Mouse (Mus musculus) neural tube, embryonic 14.5 days (tissue): ENCODE measurements around the gene Zan. TPM values are rescaled to one million over a fixed set of nuclear protein-coding genes. Genes with fewer than 3 reads are reported as not detected.

Experiments
- ATAC-seq: fragments of 200-750 bp; cut with Nextera tagmentation; 2 replicates; pipeline ENCODE4 v1.8.0; 2017; ENCODE audit warnings: low read depth, mild to moderate bottlenecking, moderate TSS enrichment, moderate library complexity
- H3K27ac ChIP-seq: fragments of 300-500 bp; sonication (generic); 2 replicates; pipeline ENCODE4 v1.5.1; 2014; ENCODE audit warnings: low read depth, mild to moderate bottlenecking, control low read depth, low read length, moderate library complexity, mixed read lengths
- H3K27me3 ChIP-seq: fragments of 300-500 bp; sonication (generic); 2 replicates; pipeline ENCODE4 v1.6.1; 2014; ENCODE audit warnings: low read length; ENCODE audit not compliant: control insufficient read depth, insufficient read depth
- H3K36me3 ChIP-seq: fragments of 300-500 bp; sonication (generic); 2 replicates; pipeline ENCODE4 v1.6.1; 2014; ENCODE audit warnings: low read length, mixed read lengths; ENCODE audit not compliant: control insufficient read depth, insufficient read depth
- H3K4me1 ChIP-seq: fragments of 300-500 bp; sonication (generic); 2 replicates; pipeline ENCODE4 v1.6.1; 2014; ENCODE audit warnings: low read length; ENCODE audit not compliant: control insufficient read depth, insufficient read depth
- H3K4me2 ChIP-seq: fragments of 300-500 bp; sonication (generic); 2 replicates; pipeline ENCODE4 v1.6.1; 2014; ENCODE audit warnings: mild to moderate bottlenecking, low read depth, low read length, control low read depth
- H3K4me3 ChIP-seq: fragments of 300-500 bp; sonication (generic); 2 replicates; pipeline ENCODE4 v1.5.1; 2014; ENCODE audit warnings: low read depth, low read length, control low read depth, mixed read lengths
- H3K9ac ChIP-seq: fragments of 300-500 bp; sonication (generic); replicated peaks from 2 replicates; pipeline ENCODE4 v1.6.1; 2014; ENCODE audit warnings: low read depth, mild to moderate bottlenecking, control low read depth, low read length, mixed read lengths
- H3K9me3 ChIP-seq: fragments of 300-500 bp; sonication (generic); 2 replicates; pipeline ENCODE4 v1.6.1; 2016; ENCODE audit warnings: low read length; ENCODE audit not compliant: control insufficient read depth
- WGBS: fragments of 180-500 bp; shearing (Covaris S2); extraction: QIAGEN DNeasy Blood & Tissue Kit; methylation state at CpG from one replicate; pipeline ENCODE4 v1.1.7; 2014; 5-methylcytosine and 5-hydroxymethylcytosine counted together
- polyA plus RNA-seq: library from polyadenylated mRNA; unstranded; fragments of >200 nt; fragmentation: Nextera tagmentation; extraction: Ambion mirVana; gene quantifications from 2 replicates; pipeline ENCODE4 v1.2.1, GENCODE M21; 2014

The Zan gene
- polyA plus RNA-seq, 1 experiment from 2014 or later = 0.08 TPM

DNA sequence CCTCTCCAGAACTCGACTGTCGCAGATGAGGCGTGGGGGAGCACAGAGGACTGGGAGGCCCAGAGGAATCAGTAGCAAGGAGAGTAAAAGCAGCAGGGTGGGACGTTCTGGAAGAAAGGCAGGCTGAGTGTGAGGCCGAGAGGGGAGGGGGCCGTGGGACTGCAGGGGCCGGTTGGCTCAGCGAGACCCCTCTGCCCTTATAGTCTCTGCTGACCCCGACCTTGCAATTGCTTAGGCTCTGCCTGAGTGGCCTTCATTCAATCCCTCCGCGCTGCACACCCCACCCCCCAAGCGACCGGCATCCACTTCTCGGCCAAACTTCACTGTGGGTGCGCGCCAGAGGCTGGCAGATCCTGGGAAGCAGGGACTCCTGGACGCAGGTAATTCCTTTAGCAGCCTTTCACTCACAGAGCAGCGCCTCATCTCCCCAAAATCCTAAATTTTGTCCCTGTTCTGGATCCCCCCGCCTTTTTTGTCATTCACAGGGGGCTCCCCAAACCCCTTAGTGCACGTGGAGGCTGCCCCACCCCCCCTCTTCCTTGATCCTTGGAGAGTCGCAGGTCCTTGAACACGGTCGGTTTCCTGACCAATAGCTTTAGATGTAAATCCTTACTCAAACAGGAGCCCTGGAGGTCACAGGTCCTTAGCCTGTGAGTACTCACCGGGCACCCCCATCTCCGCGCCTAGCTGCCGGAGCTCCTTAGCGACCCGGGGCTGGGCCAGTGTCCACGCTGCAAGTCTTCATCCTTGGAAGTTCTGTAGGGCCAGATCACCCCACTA, 8.4 kb upstream of the Zan start:
- no peak overlapping the region for H3K4me3 ChIP-seq
- peak overlapping the region; percentile 33 for H3K4me2 ChIP-seq
- no peaks in the 10 kb centered on the region for H3K36me3 ChIP-seq
- H3K27me3 ChIP-seq = no peaks in the 10 kb centered on the region
- H3K9ac ChIP-seq = no peak overlapping the region; the same call in 1 of the 2 replicates
- H3K4me1 ChIP-seq = no peaks in the 10 kb centered on the region
- H3K9me3 ChIP-seq = no peaks in the 10 kb centered on the region
- no peak overlapping the region for H3K27ac ChIP-seq
- ATAC-seq = no peak
- WGBS = 5% methylated on average over 30 of the region's 30 CpGs

DNA sequence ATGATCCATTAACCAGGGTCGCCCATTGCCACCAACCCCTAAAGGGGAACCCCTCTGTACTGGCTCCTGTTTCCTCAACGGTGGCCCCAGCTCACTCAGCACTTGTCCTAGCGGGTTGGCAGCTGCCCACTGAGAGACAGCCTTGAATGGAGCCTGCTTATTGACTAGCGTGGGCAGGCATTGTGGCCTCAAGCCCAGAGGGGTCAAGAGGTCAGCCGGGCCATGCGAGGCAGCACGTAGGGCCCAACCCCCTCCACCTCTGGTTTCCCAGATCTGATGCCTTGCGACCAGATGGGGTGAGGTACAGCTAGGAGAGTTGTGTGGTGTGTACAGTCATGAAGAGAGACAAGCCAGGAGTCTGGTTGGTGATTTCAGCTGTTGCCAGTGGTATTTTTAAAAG, 5.0 kb upstream of the Zan start:
- no peak overlapping the region for H3K9ac ChIP-seq
- H3K9me3 ChIP-seq = no peaks in the 10 kb centered on the region
- WGBS = 12% methylated on average over 8 of the region's 8 CpGs
- H3K4me3 ChIP-seq = no peak overlapping the region
- ATAC-seq = no peak
- no peak overlapping the region for H3K4me2 ChIP-seq
- H3K27ac ChIP-seq = no peak overlapping the region
- H3K36me3 ChIP-seq = no peaks in the 10 kb centered on the region
- H3K4me1 ChIP-seq = no peaks in the 10 kb centered on the region
- H3K27me3 ChIP-seq = no peaks in the 10 kb centered on the region

DNA sequence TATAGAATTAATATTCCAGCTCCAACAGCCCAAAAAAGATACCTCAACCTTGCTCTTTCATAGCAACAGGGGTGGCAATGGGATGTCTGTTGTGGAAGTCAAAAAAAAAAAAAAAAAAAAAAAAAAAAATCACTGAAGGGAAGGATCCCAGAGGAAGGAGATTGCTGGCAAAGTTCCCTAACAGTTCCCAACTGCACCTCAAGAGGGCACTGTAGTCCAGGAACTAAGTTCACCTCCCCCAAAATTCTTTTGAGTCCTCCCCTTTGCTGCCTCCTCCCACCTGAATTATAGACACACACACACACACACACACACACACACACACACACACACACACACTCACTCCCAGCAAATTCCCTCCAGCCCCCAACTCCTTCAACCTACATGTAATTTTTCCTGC, 4.3 kb upstream of the Zan start:
- Histone ChIP-seq H3K4me2 (no peak overlapping the region), H3K27me3 (no peaks in the 10 kb centered on the region), H3K36me3 (no peaks in the 10 kb centered on the region), H3K4me3 (no peak overlapping the region), H3K27ac (no peak overlapping the region), H3K9me3 (no peaks in the 10 kb centered on the region), H3K9ac (no peak overlapping the region), H3K4me1 (no peaks in the 10 kb centered on the region)
- no peak for ATAC-seq

DNA sequence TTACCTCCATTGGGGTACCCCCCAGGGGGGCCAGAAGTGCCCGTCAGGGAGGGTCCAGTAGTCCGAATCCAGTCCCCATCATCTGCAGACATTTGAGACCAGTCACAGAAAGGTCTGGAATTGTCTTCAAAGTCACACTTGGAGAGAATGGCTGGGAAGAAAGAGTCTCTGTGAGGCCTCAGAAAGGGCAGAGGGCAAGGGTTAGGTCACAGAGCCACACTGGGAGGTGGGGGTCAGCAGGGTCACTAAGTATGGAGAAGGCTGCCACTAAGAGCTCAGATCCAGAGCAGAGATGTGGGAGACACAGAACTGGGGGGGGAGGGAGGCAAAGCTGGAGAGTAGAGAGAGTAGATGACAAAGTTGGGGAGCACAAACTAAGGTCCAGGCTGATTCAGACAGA, 2.5 kb downstream of the Zan start:
- Histone ChIP-seq H3K4me1 (no peaks in the 10 kb centered on the region), H3K36me3 (no peaks in the 10 kb centered on the region), H3K9me3 (no peaks in the 10 kb centered on the region), H3K4me2 (no peak overlapping the region), H3K4me3 (no peak overlapping the region), H3K9ac (no peak overlapping the region), H3K27me3 (no peaks in the 10 kb centered on the region), H3K27ac (no peak overlapping the region)
- WGBS = 15% methylated on average over 2 of the region's 2 CpGs
- ATAC-seq = no peak

DNA sequence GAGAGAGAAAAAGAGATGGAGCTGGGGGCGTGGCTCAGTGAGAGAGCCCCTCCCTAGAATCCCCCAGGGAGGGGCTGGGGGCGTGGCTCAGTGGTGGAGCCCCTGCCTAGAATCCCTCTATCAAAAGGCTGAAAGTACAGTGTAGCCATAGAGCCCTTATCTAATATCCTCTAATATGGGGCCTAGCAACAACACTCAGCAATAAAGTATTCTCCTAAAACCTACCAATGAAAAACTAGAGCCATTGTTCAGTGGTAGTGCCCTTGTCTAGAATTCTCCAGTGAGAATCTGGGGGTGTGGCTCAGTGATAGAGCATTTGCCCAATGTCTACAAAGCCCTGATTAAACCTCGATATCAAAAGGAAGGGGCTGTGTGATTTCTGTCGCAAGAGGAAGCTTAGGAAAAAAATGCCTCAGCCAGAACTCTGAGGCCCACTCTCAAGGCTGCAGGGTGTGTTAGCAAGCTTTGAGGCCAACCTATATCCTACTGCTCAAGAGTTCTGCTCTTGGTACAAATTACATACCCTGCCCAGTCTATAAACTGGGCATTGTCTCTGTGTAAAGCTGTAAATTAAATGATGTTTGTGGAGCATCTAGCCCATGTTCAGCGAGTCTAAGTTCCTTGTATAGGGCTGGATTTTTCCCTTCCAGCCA, 4.5 kb downstream of the Zan start:
- Histone ChIP-seq H3K4me2 (no peak overlapping the region), H3K4me3 (no peak overlapping the region), H3K36me3 (no peaks in the 10 kb centered on the region), H3K27ac (no peak overlapping the region), H3K9ac (no peak overlapping the region), H3K4me1 (no peaks in the 10 kb centered on the region), H3K9me3 (no peaks in the 10 kb centered on the region), H3K27me3 (no peaks in the 10 kb centered on the region)
- WGBS = 69% methylated on average over 5 of the region's 5 CpGs
- no peak for ATAC-seq

DNA sequence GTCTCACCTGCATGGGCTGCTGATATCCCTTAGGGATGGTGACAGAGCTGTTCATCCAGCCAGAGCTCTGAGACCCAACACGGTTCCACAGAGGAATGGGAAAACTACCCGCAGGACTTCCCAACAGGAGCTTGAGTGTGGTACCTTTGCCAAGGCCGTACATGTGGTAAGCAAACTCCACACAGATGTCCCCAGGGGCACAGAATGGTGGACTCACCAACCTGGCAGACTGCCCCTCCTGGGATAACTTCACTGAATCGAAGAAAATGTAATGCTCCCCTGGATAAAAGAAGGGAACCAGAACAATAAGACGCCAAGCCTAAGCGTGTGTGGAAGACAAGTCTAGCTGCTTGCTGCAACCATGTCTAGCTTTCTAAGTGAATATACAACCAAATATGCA, 9.9 kb downstream of the Zan start:
- no peak overlapping the region for H3K9ac ChIP-seq
- ATAC-seq = no peak
- H3K27ac ChIP-seq = no peak overlapping the region
- H3K4me3 ChIP-seq = no peak overlapping the region
- H3K27me3 ChIP-seq = no peaks in the 10 kb centered on the region
- H3K4me1 ChIP-seq = no peaks in the 10 kb centered on the region
- H3K36me3 ChIP-seq = no peaks in the 10 kb centered on the region
- WGBS = 95% methylated on average over 6 of the region's 6 CpGs
- H3K4me2 ChIP-seq = no peak overlapping the region
- H3K9me3 ChIP-seq = no peaks in the 10 kb centered on the region

DNA sequence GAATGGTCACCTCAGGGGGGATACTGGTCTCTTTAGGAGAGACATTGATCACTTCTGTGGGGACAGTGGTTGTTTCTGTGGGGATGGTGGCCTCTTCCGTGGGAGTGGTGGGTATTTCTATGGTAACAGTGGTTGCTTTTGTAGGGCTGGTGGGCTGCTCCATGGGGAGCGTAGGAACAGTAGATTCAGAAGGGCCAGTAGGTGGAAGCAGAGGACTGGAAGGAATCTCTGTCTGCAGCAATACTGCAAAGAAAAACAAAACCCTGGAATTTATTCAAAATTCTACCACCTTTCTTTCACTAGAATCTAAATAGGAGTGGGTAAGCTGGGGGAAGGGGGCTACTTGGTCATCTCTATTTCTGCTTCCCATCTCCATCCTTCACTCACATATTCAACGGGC, 11.8 kb downstream of the Zan start:
- no peak overlapping the region for H3K4me3 ChIP-seq
- H3K4me2 ChIP-seq = no peak overlapping the region
- WGBS = 55% methylated on average over 3 of the region's 3 CpGs
- no peak for ATAC-seq
- no peaks in the 10 kb centered on the region for H3K36me3 ChIP-seq
- no peak overlapping the region for H3K27ac ChIP-seq
- H3K9ac ChIP-seq = no peak overlapping the region
- H3K4me1 ChIP-seq = no peaks in the 10 kb centered on the region
- no peaks in the 10 kb centered on the region for H3K9me3 ChIP-seq
- H3K27me3 ChIP-seq = no peaks in the 10 kb centered on the region

DNA sequence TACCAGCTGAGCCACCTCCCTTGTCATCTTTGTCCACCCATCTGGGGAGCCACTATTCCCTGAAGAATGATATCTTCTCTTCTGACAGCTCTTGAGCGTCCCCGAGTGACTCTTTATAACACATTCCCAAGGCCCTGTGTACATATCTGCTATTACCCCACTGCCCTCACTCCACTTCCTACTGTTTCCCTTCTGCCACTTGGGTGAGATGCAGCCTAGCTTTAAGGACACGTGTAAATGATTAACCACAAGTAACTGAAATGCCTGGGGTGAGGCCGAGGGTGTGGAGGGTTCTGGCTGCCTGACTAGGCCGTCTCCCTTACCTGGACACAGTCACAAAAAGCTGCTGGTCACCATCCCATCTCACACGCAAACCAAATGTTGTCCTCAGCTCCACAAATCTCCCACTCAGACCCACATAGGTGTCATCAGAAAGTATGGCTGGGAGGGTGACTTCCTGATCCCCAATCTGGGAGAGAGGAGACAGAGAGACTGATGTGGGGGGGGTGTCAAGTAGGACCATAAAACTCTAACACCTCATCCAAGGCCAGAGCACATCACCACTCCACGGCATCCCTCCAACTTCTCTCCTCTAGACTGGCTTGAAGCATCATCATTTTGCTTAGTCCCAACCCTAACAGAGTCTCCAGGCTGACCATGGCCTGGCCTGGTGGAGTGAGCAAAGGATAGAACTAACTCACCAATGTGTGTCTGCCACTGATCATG, 20.8 kb downstream of the Zan start:
- ATAC-seq = no peak
- H3K4me3 ChIP-seq = no peak overlapping the region
- no peak overlapping the region for H3K27ac ChIP-seq
- no peaks in the 10 kb centered on the region for H3K27me3 ChIP-seq
- no peaks in the 10 kb centered on the region for H3K4me1 ChIP-seq
- 58% methylated on average over 7 of the region's 7 CpGs for WGBS
- H3K36me3 ChIP-seq = no peaks in the 10 kb centered on the region
- no peak overlapping the region for H3K4me2 ChIP-seq
- no peak overlapping the region for H3K9ac ChIP-seq
- no peaks in the 10 kb centered on the region for H3K9me3 ChIP-seq

DNA sequence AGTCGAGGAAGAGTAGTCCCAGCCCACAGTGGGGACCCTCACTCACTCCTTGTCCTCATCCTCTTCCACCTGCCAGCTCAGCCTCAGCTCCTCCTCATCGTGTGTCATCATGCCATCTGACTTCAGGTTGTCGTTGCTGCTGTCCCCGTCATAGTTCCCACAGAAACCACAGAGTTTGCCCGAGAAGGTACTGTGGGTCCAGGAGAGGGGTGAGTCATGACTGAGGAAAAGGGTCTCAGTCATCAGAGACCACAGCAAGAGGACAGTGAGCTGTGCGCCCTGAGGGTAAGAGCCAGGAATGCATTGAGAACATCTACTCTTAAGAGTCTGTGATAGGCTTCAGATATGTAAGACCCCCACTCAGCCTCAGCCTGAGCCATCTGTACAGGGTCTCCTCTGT, 21.7 kb downstream of the Zan start:
- ATAC-seq = no peak

More for the DNA sequence above, 21.7 kb downstream of the Zan start:
- no peak overlapping the region for H3K9ac ChIP-seq
- H3K9me3 ChIP-seq = no peaks in the 10 kb centered on the region
- no peak overlapping the region for H3K4me2 ChIP-seq
- H3K4me3 ChIP-seq = no peak overlapping the region
- no peaks in the 10 kb centered on the region for H3K36me3 ChIP-seq
- 86% methylated on average over 6 of the region's 6 CpGs for WGBS
- H3K27me3 ChIP-seq = no peaks in the 10 kb centered on the region
- H3K4me1 ChIP-seq = no peaks in the 10 kb centered on the region
- H3K27ac ChIP-seq = no peak overlapping the region
